Mouse (Mus musculus) liver, embryonic 14.5 days (tissue): ENCODE measurements around the gene Tpi1.

Experiments used
- CTCF ChIP-seq: IDR thresholded peaks from 2 replicates; pipeline ENCODE4 v1.5.1; 2016; ENCODE audit warnings: antibody characterized with exemption, low read depth, control low read depth
- EP300 ChIP-seq: IDR thresholded peaks from 2 replicates; pipeline ENCODE4 v1.6.1; 2016; ENCODE audit warnings: antibody characterized with exemption, low read depth

DNA sequence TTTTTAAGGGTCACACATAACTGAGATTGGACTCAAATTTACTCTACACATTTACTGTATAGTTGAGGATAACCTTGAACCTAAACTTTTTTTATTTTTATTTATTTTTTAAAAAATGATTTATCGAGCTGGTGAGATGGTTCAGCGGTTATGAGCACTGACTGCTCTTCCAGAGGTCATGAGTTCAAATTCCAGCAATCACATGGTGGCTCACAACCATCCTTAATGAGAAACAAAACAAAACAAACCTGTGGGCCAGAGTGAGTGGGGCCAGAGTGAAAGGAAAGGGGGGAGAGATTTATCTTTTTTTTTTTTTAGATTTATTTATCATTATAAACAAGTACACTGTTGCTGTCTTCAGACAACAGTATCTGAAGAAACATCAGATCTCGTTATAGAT, 22.2 kb downstream of the Tpi1 start:
- TF ChIP-seq CTCF (no peak), EP300 (no peak)
